Mouse (Mus musculus) intestine, embryonic 14.5 days (tissue): ENCODE results near the gene Smoc1. TPM values are rescaled to one million over a fixed set of nuclear protein-coding genes. Genes with fewer than 3 reads are reported as not detected.

Experiments
- ATAC-seq: fragments of 200-750 bp; cut with Nextera tagmentation; replicated peaks from 2 replicates; pipeline ENCODE4 v1.8.0; 2017; ENCODE audit warnings: low read depth, moderate number of reproducible peaks, moderate TSS enrichment, moderate library complexity; ENCODE audit not compliant: low FRiP score, low TSS enrichment
- DNase-seq: peaks from one replicate; pipeline ENCODE4 v3.0.0-alpha.2; 2018; ENCODE audit warnings: low spot score
- H3K27ac ChIP-seq: fragments of 300-500 bp; sonication (generic); 2 replicates; pipeline ENCODE4 v1.5.1; 2014; ENCODE audit warnings: low read depth, mild to moderate bottlenecking, control low read depth
- H3K27me3 ChIP-seq: fragments of 300-500 bp; sonication (generic); replicated peaks from 2 replicates; pipeline ENCODE4 v1.6.1; 2014; ENCODE audit warnings: low read length, control low read depth; ENCODE audit not compliant: control insufficient read depth, insufficient read depth
- H3K36me3 ChIP-seq: fragments of 300-500 bp; sonication (generic); 2 replicates; pipeline ENCODE4 v1.6.1; 2014; ENCODE audit warnings: low read length, control low read depth; ENCODE audit not compliant: control insufficient read depth, insufficient read depth
- H3K4me1 ChIP-seq: fragments of 300-500 bp; sonication (generic); replicated peaks from 2 replicates; pipeline ENCODE4 v1.6.1; 2014; ENCODE audit warnings: low read length, control low read depth, mixed read lengths; ENCODE audit not compliant: control insufficient read depth, insufficient read depth
- H3K4me2 ChIP-seq: fragments of 300-500 bp; sonication (generic); 2 replicates; pipeline ENCODE4 v1.6.1; 2014; ENCODE audit warnings: low read length
- H3K4me3 ChIP-seq: fragments of 300-500 bp; sonication (generic); 2 replicates; pipeline ENCODE4 v1.5.1; 2014; ENCODE audit warnings: low read depth, low read length, control low read depth, mixed read lengths
- H3K9ac ChIP-seq: fragments of 300-500 bp; sonication (generic); 2 replicates; pipeline ENCODE4 v1.6.1; 2014; ENCODE audit warnings: mild to moderate bottlenecking, low read length
- H3K9me3 ChIP-seq: fragments of 300-500 bp; sonication (generic); 2 replicates; pipeline ENCODE4 v1.6.1; 2016; ENCODE audit warnings: low read length, control low read depth; ENCODE audit not compliant: control insufficient read depth
- whole genome bisulfite sequencing: fragments of 180-500 bp; shearing (Covaris S2); extraction: QIAGEN DNeasy Blood & Tissue Kit; methylation state at CpG from one replicate; pipeline ENCODE4 v1.1.7; 2014; 5-methylcytosine and 5-hydroxymethylcytosine counted together
- polyA plus RNA-seq: library from polyadenylated mRNA; unstranded; fragments of >200 nt; fragmentation: Nextera tagmentation; extraction: Ambion mirVana; gene quantifications from 2 replicates; pipeline ENCODE4 v1.2.1, GENCODE M21; 2014

Smoc1 gene
- polyA plus RNA-seq, 1 experiment from 2014 or later: 10.9 TPM

- DNase-seq (no peak), ATAC-seq (no peak)
- WGBS: 97% methylated on average over 6 of the region's 6 CpGs
- Histone ChIP-seq H3K4me2 (no peak overlapping the region), H3K36me3 (no peaks in the 10 kb centered on the region), H3K9ac (no peak overlapping the region), H3K4me1 (peaks cover 4% of the 10 kb centered on the region; the same call in 1 of the 2 replicates), H3K27ac (no peak overlapping the region), H3K4me3 (no peak overlapping the region), H3K27me3 (no peaks in the 10 kb centered on the region), H3K9me3 (no peaks in the 10 kb centered on the region)
These were observed 121.3 kb downstream of the Smoc1 start for GRCm38 (mm10) chr12:81147956-81148355.

- Histone ChIP-seq H3K9me3 (no peaks in the 10 kb centered on the region), H3K4me3 (no peak overlapping the region), H3K4me1 (no peaks in the 10 kb centered on the region), H3K9ac (no peak overlapping the region), H3K4me2 (no peak overlapping the region), H3K27me3 (no peaks in the 10 kb centered on the region), H3K36me3 (no peaks in the 10 kb centered on the region), H3K27ac (no peak overlapping the region)
- no peak for ATAC-seq
- no peak for DNase-seq
- WGBS: 86% methylated on average over 5 of the region's 5 CpGs
These were observed 124.3 kb downstream of the Smoc1 start for GRCm38 (mm10) chr12:81150917-81151316.

GRCm38 (mm10) chr12:81152082-81152481, 125.5 kb downstream of the Smoc1 start:
- WGBS: 46% methylated on average over 2 of the region's 2 CpGs
- Histone ChIP-seq H3K27ac (no peak overlapping the region), H3K4me2 (no peak overlapping the region), H3K36me3 (no peaks in the 10 kb centered on the region), H3K27me3 (no peaks in the 10 kb centered on the region), H3K9me3 (no peaks in the 10 kb centered on the region), H3K9ac (no peak overlapping the region), H3K4me3 (no peak overlapping the region), H3K4me1 (no peaks in the 10 kb centered on the region)
- no peak for ATAC-seq
- no peak for DNase-seq

- no peak overlapping the region for H3K27ac ChIP-seq
- H3K4me3 ChIP-seq: no peak overlapping the region
- H3K4me2 ChIP-seq: no peak overlapping the region
- 86% methylated on average over 6 of the region's 6 CpGs for WGBS
- no peaks in the 10 kb centered on the region for H3K9me3 ChIP-seq
- H3K4me1 ChIP-seq: no peaks in the 10 kb centered on the region; the same call in 1 of the 2 replicates
- no peak for DNase-seq
- H3K27me3 ChIP-seq: no peaks in the 10 kb centered on the region
- H3K9ac ChIP-seq: no peak overlapping the region
- no peak for ATAC-seq
- H3K36me3 ChIP-seq: no peaks in the 10 kb centered on the region
These were observed 129.1 kb downstream of the Smoc1 start for GRCm38 (mm10) chr12:81155675-81156074.

- DNase-seq (no peak), ATAC-seq (no peak)
- Histone ChIP-seq H3K9ac (no peak overlapping the region), H3K27me3 (no peaks in the 10 kb centered on the region), H3K4me3 (no peak overlapping the region), H3K27ac (no peak overlapping the region), H3K9me3 (no peaks in the 10 kb centered on the region), H3K4me1 (no peaks in the 10 kb centered on the region; the same call in 1 of the 2 replicates), H3K36me3 (no peaks in the 10 kb centered on the region), H3K4me2 (no peak overlapping the region)
- WGBS: 69% methylated on average over 8 of the region's 8 CpGs
These were observed 130.2 kb downstream of the Smoc1 start for GRCm38 (mm10) chr12:81156841-81157240.

- DNase-seq: no peak
- no peak overlapping the region for H3K4me3 ChIP-seq
- H3K4me2 ChIP-seq: no peak overlapping the region
- no peak overlapping the region for H3K27ac ChIP-seq
- no peak overlapping the region for H3K9ac ChIP-seq
- no peaks in the 10 kb centered on the region for H3K27me3 ChIP-seq
- 50% methylated on average over 2 of the region's 2 CpGs for WGBS
- ATAC-seq: no peak
- no peaks in the 10 kb centered on the region for H3K9me3 ChIP-seq
- no peaks in the 10 kb centered on the region; the same call in 1 of the 2 replicates for H3K4me1 ChIP-seq
- H3K36me3 ChIP-seq: no peaks in the 10 kb centered on the region
These were observed 133.3 kb downstream of the Smoc1 start for GRCm38 (mm10) chr12:81159947-81160346.

- Histone ChIP-seq H3K4me2 (no peak overlapping the region), H3K27me3 (no peaks in the 10 kb centered on the region), H3K4me3 (no peak overlapping the region), H3K27ac (no peak overlapping the region), H3K9ac (no peak overlapping the region), H3K36me3 (no peaks in the 10 kb centered on the region), H3K9me3 (no peaks in the 10 kb centered on the region), H3K4me1 (no peaks in the 10 kb centered on the region; the same call in 1 of the 2 replicates)
- DNase-seq (no peak), ATAC-seq (no peak)
- WGBS: 28% methylated on average over 3 of the region's 3 CpGs
These were observed 133.8 kb downstream of the Smoc1 start for GRCm38 (mm10) chr12:81160425-81160824.

- no peaks in the 10 kb centered on the region for H3K9me3 ChIP-seq
- no peak overlapping the region for H3K4me2 ChIP-seq
- DNase-seq: no peak
- H3K36me3 ChIP-seq: no peaks in the 10 kb centered on the region
- H3K9ac ChIP-seq: no peak overlapping the region
- H3K4me3 ChIP-seq: no peak overlapping the region
- ATAC-seq: no peak
- no peaks in the 10 kb centered on the region for H3K27me3 ChIP-seq
- no peak overlapping the region for H3K27ac ChIP-seq
- peaks cover 3% of the 10 kb centered on the region for H3K4me1 ChIP-seq
- 65% methylated on average over 5 of the region's 5 CpGs for WGBS
These were observed 134.2 kb downstream of the Smoc1 start for GRCm38 (mm10) chr12:81160831-81161230.

GRCm38 (mm10) chr12:81161282-81161681, 134.7 kb downstream of the Smoc1 start:
- H3K27me3 ChIP-seq: no peaks in the 10 kb centered on the region
- ATAC-seq (no peak), DNase-seq (no peak)
- H3K9me3 ChIP-seq: no peaks in the 10 kb centered on the region
- no peaks in the 10 kb centered on the region for H3K36me3 ChIP-seq
- no peak overlapping the region for H3K9ac ChIP-seq
- no peak overlapping the region for H3K4me2 ChIP-seq
- no peak overlapping the region for H3K27ac ChIP-seq
- peaks cover 7% of the 10 kb centered on the region for H3K4me1 ChIP-seq
- no peak overlapping the region for H3K4me3 ChIP-seq
- 76% methylated on average over 2 of the region's 2 CpGs for whole genome bisulfite sequencing
